Mouse (Mus musculus) adrenal gland, postnatal 36 days (tissue): ENCODE data around the gene Oxld1. TPM values are rescaled to one million over a fixed set of nuclear protein-coding genes. Genes with fewer than 3 reads are reported as not detected.
A peak's percentile ranks its signal among the peaks of the same experiment; 100 is the strongest.

ENCODE experiments used
- DNase-seq, 2 experiments: peaks; one replicate each; pipeline ENCODE4 v3.0.0; 2021; ENCODE audit warnings: mixed read lengths in 1 of 2
- total RNA-seq, 2 experiments: library from RNA; stranded (reverse); gene quantifications; 2 replicates each; pipeline ENCODE4 v1.2.3; 2021

The Oxld1 gene
- total RNA-seq, 2 experiments from 2014 or later: 28.0 to 41.4 TPM

DNA sequence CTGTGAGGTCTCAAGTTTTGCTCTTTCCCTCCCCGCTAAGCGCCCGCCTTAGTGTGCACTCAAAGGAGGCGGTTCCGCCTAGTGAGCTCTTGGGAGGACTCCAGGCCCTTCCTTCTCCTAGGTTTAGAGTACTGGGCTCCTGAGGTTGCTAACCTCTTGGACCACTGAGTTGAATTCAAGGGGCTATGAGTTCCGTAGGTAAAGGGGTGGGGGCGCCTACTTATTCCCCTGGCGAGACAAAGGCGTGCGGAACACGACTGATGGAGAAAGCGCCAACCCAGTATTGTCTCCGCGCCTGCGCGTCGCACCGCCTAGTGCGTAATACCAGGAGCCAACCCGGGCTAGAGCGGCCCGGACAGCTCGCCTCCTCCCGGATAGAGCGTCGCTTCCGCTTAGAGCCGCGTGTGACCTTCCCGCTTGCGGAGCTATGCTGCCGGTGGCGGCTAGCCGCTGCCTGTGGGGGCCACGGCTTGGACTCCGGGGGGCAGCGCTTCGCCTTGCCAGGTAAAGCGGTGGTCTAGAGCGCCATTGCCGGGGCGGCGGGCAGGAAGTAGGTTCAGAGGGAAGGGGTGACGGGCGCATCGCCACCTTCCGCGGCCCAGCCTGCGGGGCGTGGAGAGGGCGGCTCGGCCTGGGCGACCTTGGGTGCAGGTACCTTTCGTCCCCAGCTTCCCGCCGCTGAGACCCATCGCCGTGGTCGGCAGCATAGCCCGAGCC, 26.6 kb upstream of the Oxld1 start, which contains the start of gene Mrpl12:
Gene Mrpl12 (plus strand): TSS at position 349 of the 717 bp plus-strand sequence.
- peak; percentile 94 for DNase-seq

DNA sequence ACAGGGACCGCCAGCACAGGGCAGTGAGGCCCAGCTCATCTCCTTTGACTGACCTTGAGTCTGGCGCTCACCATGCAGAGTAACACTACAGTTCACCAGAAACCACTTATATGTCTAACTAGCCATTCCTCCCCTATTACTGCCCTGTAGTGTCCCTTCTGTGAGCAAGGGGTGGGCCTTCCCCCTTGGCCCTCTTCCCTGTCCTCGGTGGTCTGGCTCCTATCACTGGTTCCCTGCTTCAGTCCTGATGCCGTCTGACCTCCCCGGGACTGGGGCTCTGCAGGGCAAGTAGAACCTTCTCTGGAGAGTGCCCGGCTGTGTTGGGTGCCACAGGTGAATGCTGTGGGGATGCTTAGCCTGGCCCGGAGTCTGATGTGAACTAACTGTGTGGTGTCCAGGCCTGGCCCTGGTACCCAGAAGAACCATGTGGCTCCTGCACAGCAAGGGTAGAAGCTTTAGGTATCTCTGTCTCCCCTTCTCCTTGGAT, 25.6 kb upstream of the Oxld1 start:
- DNase-seq: no peak

DNA sequence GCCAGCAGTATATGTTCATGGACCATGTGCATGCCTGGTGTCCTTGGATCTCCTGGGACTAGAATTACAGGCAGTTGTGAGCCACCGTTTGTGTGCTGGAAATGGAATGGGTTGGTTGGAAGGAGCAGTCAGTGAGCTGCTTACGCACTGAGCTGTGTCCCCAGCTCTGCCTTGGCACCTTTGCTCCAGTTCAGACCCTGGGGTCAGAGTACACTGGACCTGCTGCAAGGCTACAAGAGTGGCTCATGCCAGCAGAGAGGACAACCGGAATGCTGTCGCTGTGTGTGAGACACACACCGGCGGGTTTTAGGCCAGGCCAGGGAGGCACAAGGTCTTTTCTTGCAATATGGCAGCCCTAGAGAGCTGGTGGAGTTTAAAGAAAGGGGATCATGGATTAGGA, 14.2 kb upstream of the Oxld1 start:
- DNase-seq: no peak

DNA sequence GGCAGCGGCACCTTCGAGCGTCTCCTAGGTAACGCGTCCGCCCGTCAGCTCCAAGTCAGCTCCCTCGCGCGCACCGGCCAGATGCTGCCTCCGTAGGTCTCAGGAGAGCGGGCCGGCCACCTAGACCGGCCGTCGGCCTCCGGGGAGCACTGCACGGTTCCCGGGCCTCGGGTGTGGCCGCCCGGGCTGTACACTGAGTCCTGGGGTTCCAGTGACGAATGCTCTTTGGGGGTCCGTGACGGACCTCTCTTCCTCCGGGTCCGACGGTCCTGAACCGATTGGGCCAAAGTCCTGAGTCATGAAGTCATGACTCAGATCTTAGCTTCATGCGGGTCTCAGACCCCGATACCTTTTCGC, 9.8 kb upstream of the Oxld1 start:
- DNase-seq: no peak

DNA sequence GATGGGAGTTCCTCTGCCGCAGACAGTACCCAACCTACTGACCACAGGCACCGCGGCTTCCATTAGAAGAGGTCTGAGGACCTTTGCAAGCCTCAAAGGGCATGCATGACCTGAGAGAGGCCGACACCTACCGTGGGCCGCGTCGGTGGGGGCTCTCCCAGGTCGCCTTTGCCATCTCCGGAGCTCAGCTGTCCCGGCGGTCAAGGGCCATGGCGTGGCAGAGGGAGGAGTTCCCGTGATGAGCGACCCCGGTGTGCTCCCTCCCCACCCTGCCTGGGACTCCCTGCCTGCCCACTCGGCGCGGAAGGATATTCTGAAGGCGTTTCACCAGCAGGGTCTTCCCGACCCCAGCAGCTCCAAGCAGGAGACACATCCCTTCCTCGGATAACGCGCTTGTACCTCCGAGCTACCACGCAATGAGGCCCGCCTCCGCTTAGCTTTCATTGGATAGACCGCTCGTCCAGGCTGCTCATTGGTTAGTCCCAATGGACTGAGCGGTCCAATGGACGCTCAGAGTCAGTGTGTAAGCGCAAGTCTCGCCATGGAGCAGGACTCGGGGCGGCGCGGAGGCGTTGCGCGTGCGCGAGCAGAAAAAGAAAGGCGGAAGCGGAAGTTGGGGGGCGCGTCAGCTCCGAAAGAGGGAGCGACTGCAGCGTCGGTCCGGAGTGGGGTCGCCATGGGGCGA, 9.3 kb upstream of the Oxld1 start, which contains the start of gene Arl16:
Gene Arl16 (minus strand): TSS at position 557 of the 685 bp plus-strand sequence.
- peak; percentile 95 to 96 for DNase-seq

DNA sequence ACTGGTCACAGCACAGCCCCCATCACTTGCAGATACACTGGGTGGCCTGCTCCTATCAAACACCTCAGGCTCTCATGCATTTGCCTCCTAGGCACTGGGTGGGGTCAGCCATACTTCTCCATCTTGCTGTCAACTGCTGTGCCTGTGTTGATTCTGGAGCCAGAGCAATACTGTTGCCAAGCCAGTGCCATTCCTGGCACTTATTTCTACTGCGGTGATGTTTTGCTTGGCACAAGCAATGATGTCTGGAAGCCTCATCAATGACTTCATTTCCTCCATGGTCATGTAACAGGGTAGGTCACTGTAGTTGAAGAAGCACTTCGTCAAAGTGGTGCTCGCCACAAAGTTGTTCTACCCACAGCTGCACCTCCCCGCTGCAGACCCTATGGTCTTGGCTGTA, 7.7 kb upstream of the Oxld1 start:
- DNase-seq: no peak

DNA sequence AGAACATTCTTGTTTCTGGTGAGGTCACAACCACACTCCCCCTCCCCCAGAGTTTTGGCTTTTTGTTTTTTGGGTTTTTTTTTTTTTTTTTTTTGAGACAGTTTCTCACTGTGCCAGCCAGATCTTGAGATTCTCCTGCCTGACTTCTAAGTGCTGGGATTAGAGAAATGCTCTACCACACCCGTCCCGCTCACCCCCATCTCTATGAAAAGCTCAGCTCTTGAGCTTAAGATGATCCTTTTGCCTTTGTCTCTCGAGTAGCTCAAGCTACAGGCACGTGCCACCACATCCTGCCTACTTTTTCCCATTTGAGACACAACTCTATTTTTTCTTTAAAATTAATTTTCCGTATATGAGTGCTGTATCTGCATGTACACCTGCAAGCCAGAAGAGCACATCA, 6.5 kb upstream of the Oxld1 start:
- no peak for DNase-seq

DNA sequence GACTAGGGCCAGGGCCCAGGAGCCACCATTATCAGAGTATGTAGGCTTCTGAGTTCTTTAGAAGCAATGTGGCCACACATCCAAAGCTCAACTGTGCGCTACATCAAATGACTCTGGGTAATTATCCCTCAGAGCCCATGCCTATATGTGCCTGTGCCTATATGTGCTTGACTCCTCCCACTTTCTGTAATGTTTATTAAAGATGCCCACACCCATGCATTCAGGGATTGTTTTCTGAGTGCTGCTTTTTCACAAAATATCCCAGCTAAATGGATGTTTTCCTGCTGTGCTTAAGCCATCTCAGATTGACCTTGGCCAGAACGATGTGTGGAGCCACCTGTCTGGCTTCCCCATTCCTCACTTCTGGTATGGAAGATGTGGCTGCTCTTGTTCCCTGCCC, 5.7 kb upstream of the Oxld1 start:
- no peak for DNase-seq

DNA sequence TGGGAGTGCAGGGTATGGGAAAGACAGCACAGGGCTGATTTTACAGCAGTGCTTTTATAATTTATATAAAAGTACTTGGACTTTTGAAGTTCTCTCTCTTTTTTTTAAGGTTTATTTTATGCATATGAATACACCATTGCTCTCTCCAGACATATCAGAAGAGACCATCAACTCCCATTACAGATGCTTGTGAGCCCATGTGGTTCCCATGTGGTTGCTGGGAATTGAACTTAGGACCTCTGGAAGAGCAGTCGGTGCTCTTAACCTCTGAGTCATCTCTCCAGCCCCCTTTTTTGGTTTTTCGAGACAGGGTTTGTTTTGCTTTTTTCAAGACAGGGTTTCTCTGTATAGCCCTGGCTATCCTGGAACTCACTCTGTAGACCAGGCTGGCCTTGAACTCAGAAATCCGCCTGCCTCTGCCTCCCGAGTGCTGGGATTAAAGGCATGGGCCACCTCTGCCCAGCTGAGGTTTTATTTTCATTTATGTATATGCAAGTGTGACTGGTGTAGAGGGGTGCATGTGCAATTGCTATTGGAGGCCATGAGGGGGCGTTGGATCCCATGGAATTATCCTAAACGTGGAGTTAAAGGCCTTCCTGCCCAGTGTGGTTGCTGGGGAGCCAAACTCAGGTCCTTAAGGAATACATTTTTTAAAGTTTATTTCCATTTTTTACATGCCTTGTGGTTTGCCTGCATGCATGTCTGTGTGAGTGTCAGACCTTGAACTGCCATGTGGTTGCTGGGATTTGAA, 1.2 kb upstream of the Oxld1 start:
- no peak for DNase-seq

DNA sequence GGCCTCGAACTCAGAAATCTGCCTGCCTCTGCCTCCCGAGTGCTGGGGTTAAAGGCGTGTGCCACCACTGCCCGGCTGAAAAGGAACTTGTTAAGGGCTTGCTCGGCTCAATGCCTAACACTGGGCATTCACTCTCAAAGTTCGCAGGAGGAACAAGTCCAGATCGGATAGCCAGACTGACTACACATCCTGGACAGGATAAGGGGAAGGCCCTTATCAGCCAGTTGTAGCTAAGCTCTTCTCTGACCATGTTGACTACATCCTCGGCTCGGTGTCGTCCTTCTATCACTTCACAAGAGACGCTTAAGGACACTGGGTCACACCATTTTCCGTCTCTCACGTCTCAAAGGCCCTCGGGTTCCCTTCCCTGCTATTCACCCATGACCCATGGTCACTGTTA, 498 bp downstream of the Oxld1 start:
- no peak for DNase-seq

DNA sequence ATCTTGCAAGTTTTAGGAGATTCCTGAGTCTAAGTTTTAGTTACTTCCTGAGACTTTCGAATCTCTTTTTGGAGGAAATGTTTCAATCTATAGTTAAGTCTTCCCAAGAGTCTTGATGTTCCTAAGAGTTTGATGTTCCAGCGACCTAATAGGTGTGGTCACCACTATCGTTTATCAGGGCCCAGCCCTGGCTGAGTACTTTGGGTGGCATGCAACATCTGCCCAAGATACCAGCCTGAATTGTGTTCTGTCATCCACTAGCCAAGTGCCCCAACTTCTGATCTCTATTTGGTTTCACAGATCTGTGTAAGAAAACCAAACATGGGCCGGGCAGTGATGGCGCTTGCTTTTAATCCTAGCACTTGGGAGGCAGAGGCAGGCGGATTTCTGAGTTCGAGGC, 2.5 kb downstream of the Oxld1 start:
- no peak for DNase-seq

DNA sequence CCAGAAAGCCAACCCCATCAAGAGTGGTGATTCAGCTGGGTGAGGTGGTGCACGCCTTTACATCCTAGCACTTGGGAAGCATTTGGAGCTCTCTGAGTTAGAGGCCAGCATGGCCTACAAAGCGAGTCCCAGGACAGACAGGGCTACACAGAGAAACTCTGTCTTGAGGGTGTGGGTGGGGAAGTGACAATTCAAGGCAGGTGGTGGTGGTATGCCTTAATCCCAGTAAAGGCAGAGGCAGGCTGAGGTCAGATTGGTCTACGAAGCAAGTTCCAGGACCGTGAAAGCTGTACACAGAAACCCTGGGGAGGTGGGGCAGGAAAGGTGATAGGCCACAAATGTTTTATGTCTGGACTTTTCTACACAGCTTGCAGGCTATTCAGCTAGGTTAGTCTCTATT, 2.9 kb downstream of the Oxld1 start:
- no peak for DNase-seq

DNA sequence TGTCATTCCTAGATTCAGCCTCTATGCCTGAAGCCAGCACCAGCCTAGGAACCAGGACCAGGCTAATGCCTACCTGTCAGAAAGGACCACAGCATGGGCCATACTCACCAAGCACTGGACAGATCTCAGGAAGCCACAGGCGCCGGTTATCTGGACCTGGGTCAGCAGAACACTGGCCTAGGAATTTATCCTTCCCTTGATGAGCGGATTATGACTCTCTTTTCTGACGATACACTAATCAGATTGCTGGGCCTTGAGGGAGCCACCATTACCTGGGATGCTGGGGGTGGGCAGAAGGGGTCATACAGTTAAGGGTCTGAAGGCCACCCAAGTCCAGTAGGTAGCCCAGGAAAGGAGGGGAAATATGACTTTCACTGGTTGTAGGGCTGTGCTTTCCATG, 4.6 kb downstream of the Oxld1 start, which contains the start of gene Pde6g:
Gene Pde6g (minus strand): TSS at position 195 of the 400 bp plus-strand sequence.
- no peak for DNase-seq

DNA sequence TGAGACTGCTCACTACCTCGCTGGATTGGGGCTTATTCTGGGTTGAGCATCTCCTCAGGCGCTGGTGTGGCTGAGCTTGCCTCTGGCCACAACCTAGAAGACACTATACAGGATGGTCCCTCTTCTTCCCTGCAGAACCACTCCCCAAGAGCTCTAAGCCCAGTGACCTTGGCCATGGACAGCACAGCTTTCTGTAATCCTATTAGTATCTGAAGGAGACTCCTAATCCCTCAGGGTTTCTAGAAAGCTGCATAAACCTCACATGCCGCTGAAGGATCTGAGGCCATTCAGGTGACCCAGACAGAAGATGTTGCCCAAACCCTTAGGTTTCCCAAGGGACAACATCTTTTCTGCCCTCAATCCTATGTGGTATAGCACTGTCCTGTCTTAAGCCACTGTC, 5.6 kb downstream of the Oxld1 start:
- DNase-seq: no peak

DNA sequence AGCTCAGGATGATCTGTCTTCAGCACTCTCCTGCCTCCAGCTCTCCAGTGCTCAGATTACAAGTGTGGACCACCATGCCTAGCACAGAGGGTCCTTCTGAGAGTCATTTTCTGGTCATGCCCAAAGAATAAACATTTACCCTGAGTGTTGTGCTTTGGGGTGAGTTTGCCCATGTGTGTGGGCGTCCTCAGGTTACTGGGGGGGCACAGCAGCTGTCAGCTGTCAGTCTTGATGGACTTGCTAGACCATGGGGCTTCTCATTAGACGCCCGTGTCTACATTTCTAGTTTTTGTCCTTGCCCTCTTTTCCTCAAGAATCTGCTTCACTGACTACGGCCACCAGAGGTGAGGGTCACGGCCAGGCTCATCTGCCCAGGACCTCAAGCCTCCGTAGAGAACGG, 10.7 kb downstream of the Oxld1 start:
- DNase-seq: no peak

DNA sequence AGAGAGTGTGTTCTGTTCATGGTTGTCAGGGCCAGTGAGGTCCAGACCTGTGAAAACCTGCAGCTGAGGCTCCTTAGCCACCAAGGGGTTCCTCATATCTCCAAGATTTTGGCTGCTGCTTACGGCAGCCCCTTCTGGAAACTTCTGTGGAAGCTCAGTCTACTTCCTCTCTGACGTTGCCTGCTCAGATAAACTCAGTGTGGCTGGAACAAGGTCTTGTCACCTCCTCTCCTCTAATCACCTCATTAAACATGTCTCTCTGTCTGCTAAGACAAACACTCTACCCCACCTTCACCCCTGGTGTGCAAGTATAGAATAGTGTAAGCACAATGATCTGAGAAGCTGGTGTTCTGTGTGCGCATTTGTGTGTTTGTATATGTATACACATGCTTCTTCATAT, 12.4 kb downstream of the Oxld1 start:
- DNase-seq: no peak

DNA sequence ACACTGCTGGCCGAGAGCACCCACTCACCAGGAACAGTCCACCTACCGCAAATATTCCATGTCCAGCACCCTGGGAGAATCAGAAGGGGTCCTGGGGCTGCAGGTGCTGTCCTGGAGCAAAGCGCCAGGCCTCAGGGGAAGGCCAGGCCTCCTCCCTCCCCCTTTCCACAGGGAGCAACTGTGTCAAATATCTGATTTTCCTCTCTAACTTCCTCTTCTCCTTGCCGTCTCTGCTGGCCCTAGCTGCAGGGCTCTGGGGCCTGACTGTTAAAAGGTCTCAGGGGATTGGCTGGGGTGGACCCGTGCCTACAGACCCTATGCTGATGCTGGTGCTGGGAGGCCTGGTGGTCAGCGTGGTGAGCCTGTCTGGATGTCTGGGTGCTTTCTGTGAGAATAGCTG, 13.8 kb downstream of the Oxld1 start:
- DNase-seq: no peak

DNA sequence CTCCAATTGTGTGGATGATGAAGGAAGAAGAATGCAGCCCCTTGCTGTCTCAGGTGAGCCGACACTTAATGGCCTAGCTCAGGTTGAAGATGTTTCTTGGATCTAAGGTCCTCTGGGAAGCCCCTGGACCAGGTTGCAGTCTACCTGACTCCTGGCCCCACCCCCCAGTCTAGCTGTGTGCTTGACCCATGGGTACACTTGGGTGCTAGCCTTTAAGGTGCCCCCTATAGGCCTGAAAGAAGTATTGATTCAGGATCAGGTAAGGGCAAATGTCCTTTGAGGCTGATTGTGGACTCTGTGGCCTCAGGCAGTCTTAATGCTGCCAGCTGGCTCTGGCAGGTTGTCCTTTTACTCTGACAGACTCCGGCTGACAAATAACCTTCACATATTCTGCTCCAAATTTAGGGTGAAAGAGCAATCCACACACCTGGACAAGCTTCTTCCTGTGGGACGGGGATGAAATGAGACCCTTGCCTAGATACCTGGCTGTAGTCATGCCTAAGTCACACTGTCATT, 15.0 kb downstream of the Oxld1 start:
- no peak for DNase-seq

DNA sequence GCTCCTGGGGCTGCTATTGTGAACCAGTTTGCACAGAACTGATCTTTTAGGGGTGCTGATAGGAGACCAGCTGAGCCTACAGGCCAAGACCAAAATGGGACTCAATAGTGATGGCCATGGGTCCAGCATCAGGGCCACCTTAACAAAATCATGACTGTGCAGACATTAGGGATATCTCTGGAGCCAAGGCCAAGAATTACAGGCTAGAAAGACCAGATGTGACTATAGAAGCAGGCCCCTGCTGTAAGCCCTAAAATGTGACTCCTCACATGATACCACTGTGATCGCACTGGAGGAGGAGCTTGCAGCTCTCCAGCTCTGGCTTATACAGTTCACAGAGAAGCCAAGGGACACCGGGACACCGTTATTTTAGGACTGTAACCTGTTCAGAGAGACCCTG, 15.5 kb downstream of the Oxld1 start, which contains the start of gene Tspan10:
Gene Tspan10 (plus strand): TSS at position 301 of the 400 bp plus-strand sequence.
- no peak for DNase-seq

DNA sequence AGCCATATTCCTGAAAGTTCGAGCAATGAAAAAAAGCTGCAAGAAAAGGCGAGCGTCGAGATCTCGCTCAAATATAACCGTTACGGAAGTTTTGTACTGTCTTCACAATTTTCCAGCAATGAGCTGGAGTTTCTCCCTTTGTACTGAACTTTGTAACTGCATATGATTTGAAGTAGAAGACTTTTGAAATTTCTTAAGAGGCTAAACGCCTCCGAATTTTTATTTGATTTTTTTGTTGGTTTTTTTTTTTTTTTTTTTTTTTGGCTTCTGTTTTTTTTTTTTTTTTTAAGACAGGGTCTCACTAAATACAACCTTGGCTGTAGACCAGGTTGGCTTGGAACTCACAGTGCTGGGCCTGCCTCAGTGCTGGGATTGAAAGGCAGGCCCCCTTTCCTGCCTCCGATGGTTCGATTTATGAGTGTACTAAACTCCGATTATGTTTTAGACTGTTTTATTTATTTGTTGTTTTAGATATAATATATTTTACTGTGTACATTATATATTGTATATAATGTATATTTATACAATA, 19.9 kb downstream of the Oxld1 start:
- DNase-seq: no peak

DNA sequence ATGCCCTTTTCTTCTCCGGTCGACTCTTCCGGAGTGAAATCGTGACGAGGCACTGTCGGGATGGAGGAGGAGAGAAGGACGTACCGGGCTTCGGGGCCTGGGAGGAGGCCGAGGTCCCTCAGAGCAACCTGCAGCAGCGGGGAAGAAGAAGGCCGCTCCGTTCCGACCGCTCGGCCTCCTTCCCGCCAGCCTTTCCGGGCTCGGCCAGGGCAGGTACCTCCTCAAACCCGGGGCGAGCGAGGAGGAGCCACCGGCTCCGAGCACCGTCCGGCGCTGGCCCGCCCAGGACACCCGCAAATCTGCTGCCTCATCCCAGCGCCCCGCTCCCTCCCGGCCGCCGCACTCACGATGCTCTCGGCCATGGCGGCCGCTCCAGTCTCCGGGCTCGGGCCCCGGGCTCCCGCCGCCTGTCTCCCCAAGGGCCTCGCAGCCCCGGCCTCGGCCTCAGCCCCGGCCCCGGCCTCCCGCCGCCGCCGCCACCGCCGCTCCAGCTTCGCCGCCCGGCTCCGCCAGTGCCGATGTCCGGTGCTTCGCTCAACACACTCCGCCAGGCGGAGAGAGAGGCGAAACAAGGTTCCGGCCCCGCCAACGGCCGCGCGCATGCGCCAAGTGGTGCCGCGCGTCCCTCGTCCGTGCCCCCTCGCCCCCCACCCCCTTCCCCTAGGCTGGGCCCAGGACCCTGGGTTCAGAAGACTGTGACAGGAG, 20.6 kb downstream of the Oxld1 start, which contains the start of gene Nploc4:
Gene Nploc4 (minus strand): TSS at position 557 of the 705 bp plus-strand sequence.
- peak; percentile 91 to 92 for DNase-seq

DNA sequence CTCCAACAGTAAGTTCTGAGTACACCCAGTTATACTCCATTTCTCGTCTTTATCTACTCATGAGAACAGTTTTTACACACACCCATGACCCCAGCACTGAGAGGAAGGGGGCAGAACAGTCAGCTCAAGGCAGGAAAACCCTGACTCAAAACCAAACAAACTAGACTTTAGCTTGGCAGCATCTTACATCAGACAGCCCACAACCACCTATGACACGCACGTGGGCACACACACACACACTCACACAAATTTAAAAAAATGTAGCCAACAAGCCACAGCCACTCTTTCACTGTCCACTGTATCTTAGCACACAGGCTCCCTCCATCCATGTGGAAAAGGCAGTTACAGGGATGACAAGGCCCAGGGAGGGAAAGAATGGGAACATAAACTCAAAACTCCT, 31.1 kb downstream of the Oxld1 start:
- DNase-seq: no peak
